ENCODE assay signal across 13 mouse cellular contexts in genomic region chr7:130016015-130016874, GRCm38 (mm10).
DNase-seq lines count a peak whose midpoint lies in the region; ATAC-seq lines count a peak whose summit lies in the region.
"Had no signal": no experiment of that assay in that cellular context is flagged by ENCODE, and none has a peak within 500 bp of the region (broad histone marks: within the 10 kb centered on the region; RNA-seq: fewer than 3 reads in every experiment).

No protein-coding gene starts in this region.

- WGBS in heart, embryonic 13.5 days = 48% methylated on average over 17 of the region's 17 CpGs
- 53% methylated on average over 17 of the region's 17 CpGs for WGBS in liver, embryonic 12.5 days (ENCODE audit: insufficient replicate concordance)

- no peak overlapping the region for H3K4me3 ChIP-seq in heart, embryonic 13.5 days
- H3K4me3 ChIP-seq in liver, embryonic 12.5 days = no peak overlapping the region
- H3K4me3 ChIP-seq: hindbrain, embryonic 15.5 days had no signal

- H3K27me3 ChIP-seq in heart, embryonic 13.5 days (replicated peaks) = no peaks in the 10 kb centered on the region
- no peaks in the 10 kb centered on the region for H3K27me3 ChIP-seq in liver, embryonic 12.5 days (replicated peaks)
- H3K27me3 ChIP-seq: hindbrain, embryonic 15.5 days had no signal

- H3K4me1 ChIP-seq in heart, embryonic 13.5 days = peaks cover 46% of the 10 kb centered on the region
- no peaks in the 10 kb centered on the region for H3K4me1 ChIP-seq in liver, embryonic 12.5 days
- H3K4me1 ChIP-seq: hindbrain, embryonic 15.5 days had no signal

- H3K9ac ChIP-seq in heart, embryonic 13.5 days = no peak overlapping the region
- H3K9ac ChIP-seq in liver, embryonic 12.5 days = no peak overlapping the region
- H3K9ac ChIP-seq: hindbrain, embryonic 15.5 days had no signal

- H3K4me2 ChIP-seq in heart, embryonic 13.5 days = no peak overlapping the region
- no peak overlapping the region for H3K4me2 ChIP-seq in liver, embryonic 12.5 days
- H3K4me2 ChIP-seq: hindbrain, embryonic 15.5 days had no signal

- H3K9me3 ChIP-seq in heart, embryonic 13.5 days = no peaks in the 10 kb centered on the region
- no peaks in the 10 kb centered on the region for H3K9me3 ChIP-seq in liver, embryonic 12.5 days (replicated peaks)
- H3K9me3 ChIP-seq: hindbrain, embryonic 15.5 days had no signal

- H3K27ac ChIP-seq in heart, embryonic 13.5 days (replicated peaks) = peak overlapping the region; percentile 79
- H3K27ac ChIP-seq in liver, embryonic 12.5 days = peak overlapping the region; percentile 21; the same call in 1 of the 2 replicates
- H3K27ac ChIP-seq: hindbrain, embryonic 15.5 days had no signal

- H3K36me3 ChIP-seq in heart, embryonic 13.5 days = no peaks in the 10 kb centered on the region
- no peaks in the 10 kb centered on the region for H3K36me3 ChIP-seq in liver, embryonic 12.5 days
- H3K36me3 ChIP-seq: hindbrain, embryonic 15.5 days had no signal

- peak; percentile 8 for DNase-seq in urinary bladder, postnatal 14 days (ENCODE audit: low spot score)
- DNase-seq in urinary bladder, adult 2 months (ENCODE audit: low spot score) = no peak
- DNase-seq in MN1 (ENCODE audit: low spot score) = no peak
- no peak for DNase-seq in frontal cortex, postnatal 14 days (ENCODE audit: low spot score in 2 of 2)
- no peak for DNase-seq in testis, postnatal 10 days (ENCODE audit: low spot score)
- DNase-seq: cerebellum, adult 11-12 months; layer of hippocampus, postnatal 36 days; right cerebral cortex, postnatal 4 days; thymus, postnatal 36 days had no signal

- no peak for ATAC-seq in heart, embryonic 13.5 days (ENCODE audit: extremely low read depth, insufficient number of reproducible peaks, low FRiP score, low TSS enrichment)
- ATAC-seq in liver, embryonic 12.5 days = no peak
- ATAC-seq: forebrain, embryonic 16.5 days had no signal
